Mouse (Mus musculus) activated CD4-positive, CD25-positive, alpha-beta regulatory T cell (primary cell): Measurements from ENCODE around the gene Ran. TPM values are rescaled to one million over a fixed set of nuclear protein-coding genes. Genes with fewer than 3 reads are reported as not detected.

Source experiments
- polyA plus RNA-seq, 2 experiments: library from polyadenylated mRNA; unstranded; fragments of 100-300 nt; shearing (Covaris generic); gene quantifications; one replicate each; pipeline ENCODE4 v1.2.1; 2017

The Ran gene
- polyA plus RNA-seq = 100 to 1,000 TPM; 195 to 212 TPM

GRCm38 (mm10) chr5:129019497-129020299 is at the start of gene Ran:
Gene Ran, plus strand, starts transcription at chr5:129020069.

GRCm38 (mm10) chr5:129008412-129008826 is 11.4 kb upstream of the Ran start, which contains the start of gene Stx2:
Gene Stx2, minus strand, starts transcription at chr5:129008574.

Other genes with a start within 250 kb of the Ran start
- under 1 TPM in 1 of 2 experiments, not detected in 1; 0.06 TPM for gene Rimbp2, start 66.6 kb upstream of the Ran start, polyA plus RNA-seq
- 1 to 10 TPM; 8.6 to 8.7 TPM for gene Stx2, start 11.5 kb upstream of the Ran start, polyA plus RNA-seq
- gene Adgrd1, start 76.7 kb downstream of the Ran start, polyA plus RNA-seq = 1 to 10 TPM in 1 of 2 experiments, under 1 TPM in 1; 0.16 to 1.2 TPM